Comparison of ENCODE assay signal across 8 mouse cellular contexts in the genomic region with DNA sequence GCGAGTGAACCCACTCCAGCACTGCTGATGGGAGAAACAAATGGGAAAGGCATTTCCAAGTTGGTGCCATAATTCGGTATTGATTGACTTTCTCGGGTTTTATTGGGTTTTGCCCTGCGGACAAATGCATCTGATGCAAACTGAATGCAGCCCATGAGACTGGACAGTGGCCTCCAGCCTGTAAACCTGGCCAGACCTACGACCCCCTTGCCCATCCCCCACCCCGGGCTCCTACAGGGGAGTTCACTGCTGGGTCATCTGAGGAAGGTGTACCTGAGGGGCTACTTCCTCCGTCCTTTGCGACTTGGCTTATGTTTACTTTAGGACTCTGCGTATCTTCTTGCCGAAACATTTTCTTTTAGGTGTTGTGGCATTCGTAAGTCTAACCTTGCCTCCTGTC.
DNase-seq lines count a peak whose midpoint lies in the region; ATAC-seq and TF ChIP-seq lines count a peak whose summit lies in the region.
"Had no signal": no experiment of that assay in that cellular context is flagged by ENCODE, and none has a peak within 500 bp of the region (broad histone marks: within the 10 kb centered on the region; RNA-seq: fewer than 3 reads in every experiment).

No protein-coding gene starts in this region.

- no peak for TF ChIP-seq CTCF in intestine, postnatal 0 days (IDR thresholded peaks at IDR 0.05; ENCODE audit: low read depth)

- H3K4me2 ChIP-seq in intestine, embryonic 14.5 days (ENCODE audit: low read length) = peak overlapping the region; percentile 20; the same call in 1 of the 2 replicates
- no peak overlapping the region for H3K4me2 ChIP-seq in intestine, postnatal 0 days (replicated peaks; ENCODE audit: low read depth)
- peak overlapping the region; percentile 43 for H3K4me2 ChIP-seq in embryonic facial prominence, embryonic 14.5 days (ENCODE audit: low read depth, low read length)
- peak overlapping the region; percentile 42 for H3K4me2 ChIP-seq in hindbrain, embryonic 12.5 days (replicated peaks)
- H3K4me2 ChIP-seq in midbrain, embryonic 13.5 days (replicated peaks) = peak overlapping the region; percentile 50

- no peaks in the 10 kb centered on the region for H3K9me3 ChIP-seq in intestine, embryonic 14.5 days (ENCODE audit: control insufficient read depth, low read length)
- H3K9me3 ChIP-seq in intestine, postnatal 0 days (ENCODE audit: control insufficient read depth) = no peaks in the 10 kb centered on the region
- H3K9me3 ChIP-seq in embryonic facial prominence, embryonic 14.5 days (ENCODE audit: control insufficient read depth, low read length) = no peaks in the 10 kb centered on the region
- no peaks in the 10 kb centered on the region for H3K9me3 ChIP-seq in hindbrain, embryonic 12.5 days (replicated peaks)
- no peaks in the 10 kb centered on the region for H3K9me3 ChIP-seq in midbrain, embryonic 13.5 days

- WGBS in intestine, embryonic 14.5 days = 16% methylated on average over 11 of the region's 11 CpGs
- WGBS in intestine, postnatal 0 days = 14% methylated on average over 11 of the region's 11 CpGs
- 49% methylated on average over 11 of the region's 11 CpGs for WGBS in embryonic facial prominence, embryonic 14.5 days
- WGBS in hindbrain, embryonic 12.5 days = 49% methylated on average over 11 of the region's 11 CpGs
- WGBS in midbrain, embryonic 13.5 days = 64% methylated on average over 11 of the region's 11 CpGs

- no peak overlapping the region for H3K27ac ChIP-seq in intestine, embryonic 14.5 days (ENCODE audit: low read depth)
- no peak overlapping the region for H3K27ac ChIP-seq in intestine, postnatal 0 days (ENCODE audit: low read depth, low read length)
- H3K27ac ChIP-seq in embryonic facial prominence, embryonic 14.5 days (replicated peaks; ENCODE audit: low read depth, low read length) = no peak overlapping the region
- no peak overlapping the region for H3K27ac ChIP-seq in hindbrain, embryonic 12.5 days
- H3K27ac ChIP-seq in midbrain, embryonic 13.5 days = peak overlapping the region; percentile 27; the same call in 1 of the 2 replicates

- no peak overlapping the region for H3K4me3 ChIP-seq in intestine, embryonic 14.5 days (ENCODE audit: low read depth, low read length)
- no peak overlapping the region for H3K4me3 ChIP-seq in intestine, postnatal 0 days (ENCODE audit: low read depth, low read length)
- no peak overlapping the region for H3K4me3 ChIP-seq in embryonic facial prominence, embryonic 14.5 days (ENCODE audit: low read depth, low read length)
- H3K4me3 ChIP-seq in hindbrain, embryonic 12.5 days = no peak overlapping the region
- peak overlapping the region; percentile 20 for H3K4me3 ChIP-seq in midbrain, embryonic 13.5 days (replicated peaks)

- H3K9ac ChIP-seq in intestine, embryonic 14.5 days (ENCODE audit: low read length) = no peak overlapping the region
- H3K9ac ChIP-seq in intestine, postnatal 0 days (ENCODE audit: low read depth, low read length) = no peak overlapping the region
- H3K9ac ChIP-seq in embryonic facial prominence, embryonic 14.5 days (ENCODE audit: low read depth, low read length) = no peak overlapping the region
- no peak overlapping the region for H3K9ac ChIP-seq in hindbrain, embryonic 12.5 days
- H3K9ac ChIP-seq in midbrain, embryonic 13.5 days (replicated peaks) = no peak overlapping the region

- peaks cover 8% of the 10 kb centered on the region; the same call in 1 of the 2 replicates for H3K4me1 ChIP-seq in intestine, embryonic 14.5 days (replicated peaks; ENCODE audit: control insufficient read depth, insufficient read depth, low read length)
- H3K4me1 ChIP-seq in intestine, postnatal 0 days (replicated peaks; ENCODE audit: control insufficient read depth, insufficient read depth, low read length) = no peaks in the 10 kb centered on the region
- H3K4me1 ChIP-seq in embryonic facial prominence, embryonic 14.5 days (ENCODE audit: control insufficient read depth, insufficient read depth, low read length) = peaks cover 8% of the 10 kb centered on the region; the same call in 1 of the 2 replicates
- H3K4me1 ChIP-seq in hindbrain, embryonic 12.5 days = peaks cover 15% of the 10 kb centered on the region
- H3K4me1 ChIP-seq in midbrain, embryonic 13.5 days (replicated peaks) = peaks cover 20% of the 10 kb centered on the region

- DNase-seq in intestine, embryonic 14.5 days (ENCODE audit: low spot score) = no peak
- DNase-seq in embryonic facial prominence, embryonic 14.5 days (ENCODE audit: low spot score) = no peak
- DNase-seq in yolk sac, embryonic 10.5 days (ENCODE audit: low spot score) = no peak
- no peak for DNase-seq in B cell, adult 2 months
- DNase-seq: gastrocnemius, postnatal 36 days had no signal

- peaks cover 25% of the 10 kb centered on the region for H3K27me3 ChIP-seq in intestine, embryonic 14.5 days (replicated peaks; ENCODE audit: control insufficient read depth, insufficient read depth, low read length)
- peaks cover 21% of the 10 kb centered on the region; the same call in 1 of the 2 replicates for H3K27me3 ChIP-seq in intestine, postnatal 0 days (replicated peaks; ENCODE audit: control insufficient read depth, insufficient read depth, low read length)
- H3K27me3 ChIP-seq in embryonic facial prominence, embryonic 14.5 days (replicated peaks; ENCODE audit: control insufficient read depth, insufficient read depth, low read length) = peaks cover 25% of the 10 kb centered on the region
- H3K27me3 ChIP-seq in hindbrain, embryonic 12.5 days = peaks cover 46% of the 10 kb centered on the region
- peaks cover 52% of the 10 kb centered on the region for H3K27me3 ChIP-seq in midbrain, embryonic 13.5 days

- ATAC-seq in intestine, embryonic 14.5 days (replicated peaks; ENCODE audit: low FRiP score, low TSS enrichment, low read depth) = 0 out of 2 replicates have a peak, but pooled peaks have one; percentile 32
- no peak for ATAC-seq in intestine, postnatal 0 days
- ATAC-seq in embryonic facial prominence, embryonic 14.5 days (ENCODE audit: low read depth) = no peak
- ATAC-seq in hindbrain, embryonic 12.5 days (ENCODE audit: low FRiP score) = no peak
- 0 out of 2 replicates have a peak, but pooled peaks have one; percentile 25 for ATAC-seq in midbrain, embryonic 13.5 days

- no peaks in the 10 kb centered on the region for H3K36me3 ChIP-seq in intestine, embryonic 14.5 days (ENCODE audit: control insufficient read depth, insufficient read depth, low read length)
- no peaks in the 10 kb centered on the region for H3K36me3 ChIP-seq in intestine, postnatal 0 days (ENCODE audit: control insufficient read depth, insufficient read depth)
- H3K36me3 ChIP-seq in embryonic facial prominence, embryonic 14.5 days (ENCODE audit: control insufficient read depth, insufficient read depth, low read length) = no peaks in the 10 kb centered on the region
- no peaks in the 10 kb centered on the region for H3K36me3 ChIP-seq in hindbrain, embryonic 12.5 days
- H3K36me3 ChIP-seq in midbrain, embryonic 13.5 days = no peaks in the 10 kb centered on the region

Comparison
In these comparisons a context has a peak if more than half of its experiments do, and no peak if none do; other contexts are left out.
1. ATAC-seq: peak in intestine, embryonic 14.5 days (single experiment) and midbrain, embryonic 13.5 days (single experiment); none in intestine, postnatal 0 days (single experiment), embryonic facial prominence, embryonic 14.5 days (single experiment) and hindbrain, embryonic 12.5 days (single experiment).